Mouse (Mus musculus): Measurements from ENCODE around the gene Rpl27. TPM values are rescaled to one million over a fixed set of nuclear protein-coding genes. Genes with fewer than 3 reads are reported as not detected.
"Not testable (repeated sequence)": the region's sequence is repeated elsewhere in the genome, so short reads cannot be mapped to it uniquely, and the experiment has no call there.

Rpl27 gene
- total RNA-seq, 2 experiments from 2014 or later: 40.7 to 42.5 TPM

GRCm38 (mm10) chr11:101446860-101447259 is 4.8 kb downstream of the Rpl27 start:
- DNase-seq (ENCODE audit: low spot score in 2 of 2): not testable (repeated sequence)

- DNase-seq (ENCODE audit: low spot score in 2 of 2): no peak
Observed at GRCm38 (mm10) chr11:101447786-101448185, 5.7 kb downstream of the Rpl27 start.

- DNase-seq (ENCODE audit: low spot score in 2 of 2): no peak
Observed at GRCm38 (mm10) chr11:101448274-101448746, 6.2 kb downstream of the Rpl27 start, which contains the start of gene Ifi35. Gene Ifi35 (plus strand): TSS chr11:101448407.

DNA sequence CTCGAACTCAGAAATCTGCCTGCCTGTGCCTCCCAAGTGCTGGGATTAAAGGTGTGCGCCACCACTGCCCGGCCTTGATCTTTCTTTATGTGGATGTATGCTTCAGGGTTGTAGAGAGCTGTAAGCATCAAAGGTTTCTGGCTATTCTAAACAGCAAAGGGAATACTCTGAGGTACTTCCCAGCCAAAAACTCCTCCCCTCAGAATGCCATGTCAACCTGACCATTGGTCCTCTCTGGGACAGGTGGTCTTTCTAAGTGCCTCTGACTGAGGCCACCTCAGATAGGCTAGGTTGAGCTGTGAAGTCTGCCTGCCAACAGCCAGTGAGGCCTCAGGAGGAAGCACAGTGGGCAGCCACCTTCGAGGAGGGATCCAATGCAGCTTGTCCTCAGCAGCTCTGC is 6.8 kb downstream of the Rpl27 start:
- no peak for DNase-seq (ENCODE audit: low spot score in 2 of 2)

GRCm38 (mm10) chr11:101449596-101449995 is 7.5 kb downstream of the Rpl27 start:
- not testable (repeated sequence) for DNase-seq (ENCODE audit: low spot score in 2 of 2)

DNA sequence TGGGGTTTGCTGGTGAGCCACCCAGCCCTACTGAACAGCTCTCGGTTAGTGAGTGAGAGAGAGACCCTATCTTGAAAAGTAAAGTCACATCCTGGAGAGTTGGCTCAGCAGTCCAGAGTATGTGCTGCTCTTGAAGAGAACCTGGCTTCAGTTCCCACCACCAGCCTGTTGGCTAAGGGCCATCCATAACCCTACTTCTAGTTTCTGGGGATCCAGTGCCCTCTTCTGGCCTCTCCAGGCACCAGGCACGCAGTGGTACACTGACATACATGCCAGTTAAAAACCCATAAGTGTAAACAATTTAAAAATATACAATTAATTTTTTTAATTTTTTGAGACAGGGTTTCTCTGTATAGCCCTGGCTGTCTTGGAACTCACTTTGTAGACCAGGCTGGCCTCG is 8.3 kb downstream of the Rpl27 start:
- no peak for DNase-seq (ENCODE audit: low spot score in 2 of 2)

DNA sequence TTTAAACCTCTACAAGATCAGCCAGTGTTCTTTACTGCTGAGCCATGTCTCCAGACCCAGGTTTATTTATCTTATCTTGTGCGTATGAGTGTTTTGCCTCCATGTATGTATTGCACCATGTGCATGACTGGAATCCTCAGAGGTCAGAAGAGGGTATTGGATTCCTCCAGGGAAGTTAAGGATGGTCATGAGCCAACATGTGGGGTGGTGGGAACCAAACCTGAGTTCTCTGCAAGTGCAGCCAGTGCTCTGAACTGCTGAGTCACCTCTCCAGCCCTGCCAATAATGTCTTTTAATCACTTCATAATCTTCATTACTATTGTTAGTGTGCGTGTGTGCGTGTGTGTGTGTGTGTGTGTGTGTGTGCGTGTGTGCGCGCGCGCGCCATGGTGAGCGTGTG is 9.4 kb downstream of the Rpl27 start:
- no peak for DNase-seq (ENCODE audit: low spot score in 2 of 2)

DNA sequence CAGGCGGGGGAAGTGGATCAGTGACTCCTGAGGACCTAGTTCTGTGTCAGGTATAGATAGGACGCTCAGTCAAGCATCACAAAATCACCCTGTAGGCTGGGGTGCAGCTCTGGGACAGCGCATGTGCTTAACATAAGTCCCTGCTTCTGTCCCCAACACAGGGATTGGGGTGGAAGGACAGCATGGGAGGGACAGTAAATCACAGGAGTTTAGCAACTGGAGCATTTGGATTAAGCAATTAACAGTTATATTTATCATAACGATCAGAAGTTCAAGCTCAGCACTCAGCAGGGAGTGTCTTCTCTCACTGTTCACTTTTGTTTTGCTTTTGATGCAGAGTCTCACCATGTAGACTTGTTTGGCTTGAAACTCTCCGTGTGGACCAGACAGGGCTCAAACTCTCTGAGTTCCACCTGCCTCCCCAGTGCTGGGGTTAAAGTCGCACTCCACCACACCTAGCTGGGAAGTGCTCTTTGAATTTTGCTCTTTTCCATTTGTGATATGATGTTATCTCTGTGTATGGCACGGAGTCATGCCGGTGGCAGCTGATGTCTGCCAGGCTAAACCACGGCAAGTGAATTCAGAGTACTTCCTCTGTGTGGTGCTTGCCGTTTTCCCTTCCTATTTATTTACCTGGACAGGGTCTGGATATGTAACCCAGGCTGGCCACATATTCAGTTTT is 10.1 kb downstream of the Rpl27 start:
- no peak for DNase-seq (ENCODE audit: low spot score in 2 of 2)

DNA sequence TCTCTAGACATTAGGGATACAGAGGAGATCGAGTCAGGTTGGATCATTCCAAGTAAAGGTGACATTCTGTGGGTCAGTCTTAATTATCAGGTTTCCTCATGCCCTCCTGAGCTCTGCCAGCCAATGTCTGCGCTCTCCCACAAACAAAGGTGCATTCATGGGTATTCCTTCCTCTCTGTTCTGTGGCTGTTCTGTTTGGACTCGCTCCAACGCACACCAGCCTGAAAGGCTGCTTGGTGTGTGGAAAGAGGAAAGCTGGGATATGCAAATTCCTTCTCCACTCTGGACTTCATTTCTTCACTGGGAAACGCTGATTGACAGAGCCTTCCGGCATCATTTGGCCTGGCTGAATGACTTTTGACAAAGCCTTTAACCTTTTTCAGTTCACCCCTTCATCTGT is 12.6 kb downstream of the Rpl27 start:
- no peak for DNase-seq (ENCODE audit: low spot score in 2 of 2)

- no peak for DNase-seq (ENCODE audit: low spot score in 2 of 2)
Observed at GRCm38 (mm10) chr11:101455627-101456026, 13.5 kb downstream of the Rpl27 start.

- no peak for DNase-seq (ENCODE audit: low spot score in 2 of 2)
Observed at GRCm38 (mm10) chr11:101457631-101458030, 15.5 kb downstream of the Rpl27 start.

DNA sequence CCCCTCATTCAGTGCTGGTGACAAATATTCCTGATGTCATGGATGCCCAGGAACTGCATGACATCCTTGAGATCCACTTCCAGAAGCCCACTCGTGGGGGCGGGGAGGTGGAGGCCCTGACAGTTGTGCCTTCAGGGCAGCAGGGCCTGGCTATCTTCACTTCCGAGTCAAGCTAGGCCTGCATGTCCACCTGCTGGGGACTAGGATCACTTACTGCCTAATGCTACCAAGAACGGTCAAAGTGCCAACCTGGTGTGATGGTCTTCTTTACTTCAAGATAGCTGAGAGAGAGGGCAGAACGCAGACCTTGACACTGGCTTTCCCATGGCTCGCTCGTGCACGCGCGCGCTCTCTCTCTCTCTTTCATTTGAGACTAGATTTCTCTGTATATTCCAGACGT is 16.1 kb downstream of the Rpl27 start:
- DNase-seq (ENCODE audit: low spot score in 2 of 2): no peak

- DNase-seq (ENCODE audit: low spot score in 2 of 2): no peak
Observed at GRCm38 (mm10) chr11:101459716-101460115, 17.6 kb downstream of the Rpl27 start.

DNA sequence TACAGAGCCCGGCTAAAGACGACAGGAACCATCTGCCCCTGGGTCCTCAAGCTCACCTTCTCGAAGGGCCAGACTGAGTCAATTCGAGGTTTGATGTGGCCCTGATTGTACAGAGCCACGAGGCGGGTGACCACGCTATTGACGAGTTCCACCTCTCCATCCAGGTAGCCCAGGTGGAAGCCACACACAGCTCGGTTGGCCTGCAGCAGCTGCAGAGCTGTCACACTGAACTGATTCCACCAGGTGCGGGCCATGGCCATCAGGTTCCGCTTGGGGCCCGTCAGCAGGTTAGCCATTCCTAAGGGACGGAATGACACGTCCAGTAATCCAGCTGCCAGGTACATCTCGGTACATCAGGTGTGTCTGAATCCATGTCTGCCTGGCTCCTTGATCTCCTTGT is 18.2 kb downstream of the Rpl27 start:
- no peak for DNase-seq (ENCODE audit: low spot score in 2 of 2)

GRCm38 (mm10) chr11:101462141-101462540 is 20.0 kb downstream of the Rpl27 start:
- no peak for DNase-seq (ENCODE audit: low spot score in 2 of 2)

GRCm38 (mm10) chr11:101462583-101463440 is 20.7 kb downstream of the Rpl27 start:
- DNase-seq (ENCODE audit: low spot score in 2 of 2): no peak

GRCm38 (mm10) chr11:101464211-101465100 is 22.4 kb downstream of the Rpl27 start, which contains the start of gene Rnd2:
Gene Rnd2 (plus strand): TSS chr11:101464999.
- DNase-seq (ENCODE audit: low spot score in 2 of 2): no peak

GRCm38 (mm10) chr11:101465101-101465868 is 23.2 kb downstream of the Rpl27 start:
- DNase-seq (ENCODE audit: low spot score in 2 of 2): no peak

DNA sequence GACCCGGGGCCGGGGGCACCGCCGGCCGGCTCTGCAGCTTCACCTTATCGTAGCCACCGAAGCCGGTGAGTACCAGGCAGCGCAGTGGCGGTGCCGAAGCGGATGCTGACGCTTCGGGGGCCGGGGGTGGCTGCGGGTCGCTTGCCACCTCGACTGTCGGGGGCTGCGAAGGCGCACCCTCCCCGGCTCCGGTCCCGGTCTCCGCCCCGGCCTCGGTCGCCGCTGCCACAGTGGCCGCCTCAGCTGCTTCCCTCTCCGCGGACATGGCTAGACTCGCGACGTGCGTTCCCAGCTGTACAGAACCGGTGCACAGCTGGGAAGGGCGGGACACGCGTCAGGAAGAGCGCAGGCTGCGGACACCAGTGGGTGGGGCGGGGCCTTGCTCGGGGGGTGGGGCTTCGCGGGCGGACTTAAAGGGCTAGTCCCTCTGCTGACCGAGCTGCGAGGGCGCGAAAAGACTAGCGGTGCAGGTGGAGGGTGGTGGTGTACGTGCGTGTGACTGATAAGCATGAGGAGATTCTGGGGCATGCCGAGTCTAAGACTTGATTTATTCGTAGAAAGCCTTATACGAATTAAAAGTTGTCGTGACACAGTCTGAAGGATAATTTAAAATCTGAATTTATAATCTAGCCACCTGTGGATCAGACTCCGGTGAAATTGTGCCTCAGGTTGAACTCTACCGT is 23.9 kb downstream of the Rpl27 start, which contains the start of gene Vat1:
Gene Vat1 (minus strand): TSS at position 362 of the 683 bp plus-strand sequence.
- peak; percentile 19 to 53 for DNase-seq (ENCODE audit: low spot score in 2 of 2)

DNA sequence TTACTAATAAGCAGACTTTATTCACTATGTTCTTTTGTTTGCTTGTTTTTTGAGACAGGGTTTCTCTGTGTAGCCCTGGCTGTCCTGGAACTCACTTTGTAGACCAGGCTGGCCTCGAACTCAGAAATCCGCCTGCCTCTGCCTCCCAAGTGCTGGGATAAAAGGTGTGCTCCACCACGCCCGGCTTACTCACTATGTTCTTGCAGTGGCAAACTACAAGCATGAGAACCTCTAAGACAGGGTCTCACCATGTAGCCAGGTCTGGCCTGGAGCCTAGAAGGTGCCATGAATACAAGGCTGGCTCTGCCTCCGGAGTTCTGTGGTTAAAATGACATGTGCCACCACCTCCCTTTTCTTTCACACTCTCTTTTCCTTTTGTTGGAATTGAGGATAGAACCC is 24.5 kb downstream of the Rpl27 start:
- DNase-seq (ENCODE audit: low spot score in 2 of 2): not testable (repeated sequence)
